Mouse (Mus musculus) liver, embryonic 14.5 days (tissue): ENCODE results near the gene Gm2022.
"Not testable (repeated sequence)": the region's sequence is repeated elsewhere in the genome, so short reads cannot be mapped to it uniquely, and the experiment has no call there.

Experiments
- CTCF ChIP-seq: IDR thresholded peaks from 2 replicates; pipeline ENCODE4 v1.5.1; 2016; ENCODE audit warnings: antibody characterized with exemption, low read depth, control low read depth
- EP300 ChIP-seq: IDR thresholded peaks from 2 replicates; pipeline ENCODE4 v1.6.1; 2016; ENCODE audit warnings: antibody characterized with exemption, low read depth

- not testable (repeated sequence) for TF ChIP-seq CTCF, EP300
Observed at GRCm38 (mm10) chr12:87895070-87895469, at the start of gene Gm2022.
